Mouse (Mus musculus) liver, embryonic 16.5 days (tissue): ENCODE measurements around the gene Mgat4d. TPM values are rescaled to one million over a fixed set of nuclear protein-coding genes. Genes with fewer than 3 reads are reported as not detected.
A peak's percentile ranks its signal among the peaks of the same experiment; 100 is the strongest.

ENCODE experiments used
- ATAC-seq: fragments of 200-750 bp; cut with Nextera tagmentation; 2 replicates; pipeline ENCODE4 v1.8.0; 2017; ENCODE audit warnings: low read depth, mild to moderate bottlenecking, moderate number of reproducible peaks, moderate library complexity
- H3K27ac ChIP-seq: fragments of 300-500 bp; sonication (generic); 2 replicates; pipeline ENCODE4 v1.5.1; 2014; ENCODE audit warnings: mild to moderate bottlenecking, low read length
- H3K27me3 ChIP-seq: fragments of 300-500 bp; sonication (generic); 2 replicates; pipeline ENCODE4 v1.6.1; 2014; ENCODE audit warnings: low read depth, low read length, mixed read lengths; ENCODE audit not compliant: control insufficient read depth, insufficient read depth
- H3K36me3 ChIP-seq: fragments of 300-500 bp; sonication (generic); 2 replicates; pipeline ENCODE4 v1.6.1; 2014; ENCODE audit warnings: mild to moderate bottlenecking; ENCODE audit not compliant: control insufficient read depth, insufficient read depth
- H3K4me1 ChIP-seq: fragments of 300-500 bp; sonication (generic); 2 replicates; pipeline ENCODE4 v1.6.1; 2014; ENCODE audit warnings: low read depth, low read length, mixed read lengths; ENCODE audit not compliant: control insufficient read depth
- H3K4me2 ChIP-seq: fragments of 300-500 bp; sonication (generic); 2 replicates; pipeline ENCODE4 v1.6.1; 2014; ENCODE audit warnings: low read depth, low read length, mixed read lengths
- H3K4me3 ChIP-seq: fragments of 300-500 bp; sonication (generic); 2 replicates; pipeline ENCODE4 v1.5.1; 2014; ENCODE audit warnings: low read depth, mild to moderate bottlenecking, low read length
- H3K9ac ChIP-seq: fragments of 300-500 bp; sonication (generic); 2 replicates; pipeline ENCODE4 v1.6.1; 2014; ENCODE audit warnings: low read depth, low read length
- H3K9me3 ChIP-seq: fragments of 300-500 bp; sonication (generic); replicated peaks from 2 replicates; pipeline ENCODE4 v1.6.1; 2016; ENCODE audit warnings: low read length; ENCODE audit not compliant: control insufficient read depth
- WGBS: fragments of 180-500 bp; shearing (Covaris S2); extraction: QIAGEN DNeasy Blood & Tissue Kit; methylation state at CpG from one replicate; pipeline ENCODE4 v1.1.7; 2014; ENCODE audit not compliant: insufficient replicate concordance; 5-methylcytosine and 5-hydroxymethylcytosine counted together
- polyA plus RNA-seq: library from polyadenylated mRNA; unstranded; fragments of >200 nt; fragmentation: Nextera tagmentation; extraction: Ambion mirVana; gene quantifications from 2 replicates; pipeline ENCODE4 v1.2.1, GENCODE M21; 2015

The Mgat4d gene
- polyA plus RNA-seq, 1 experiment from 2014 or later, result not detected

DNA sequence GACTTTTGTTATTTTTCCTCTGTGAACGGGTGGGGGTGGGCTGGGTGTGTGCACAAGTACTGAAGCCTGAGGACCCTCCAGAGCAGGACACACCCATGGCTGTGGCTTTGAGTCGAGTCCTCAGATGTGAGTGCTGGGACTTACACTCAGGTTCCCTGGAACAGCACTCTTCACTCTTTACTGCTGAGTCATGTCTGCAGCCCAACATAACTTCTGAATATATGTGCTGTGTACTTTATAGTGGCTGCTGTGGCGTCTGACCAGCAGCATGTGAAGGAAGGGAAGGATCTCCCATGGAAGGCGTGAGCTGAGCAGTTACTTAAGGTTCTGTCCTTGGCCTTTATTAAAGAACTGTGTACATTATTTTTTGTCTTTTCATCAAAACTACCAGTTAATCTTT, 31.9 kb downstream of the Mgat4d start:
- H3K36me3 ChIP-seq, result no peaks in the 10 kb centered on the region
- no peak overlapping the region for H3K27ac ChIP-seq
- no peak for ATAC-seq
- no peaks in the 10 kb centered on the region for H3K4me1 ChIP-seq
- H3K9me3 ChIP-seq, result no peaks in the 10 kb centered on the region
- no peak overlapping the region for H3K4me3 ChIP-seq
- H3K4me2 ChIP-seq, result no peak overlapping the region
- H3K9ac ChIP-seq, result no peak overlapping the region
- WGBS, result 31% methylated on average over 4 of the region's 4 CpGs
- H3K27me3 ChIP-seq, result no peaks in the 10 kb centered on the region

DNA sequence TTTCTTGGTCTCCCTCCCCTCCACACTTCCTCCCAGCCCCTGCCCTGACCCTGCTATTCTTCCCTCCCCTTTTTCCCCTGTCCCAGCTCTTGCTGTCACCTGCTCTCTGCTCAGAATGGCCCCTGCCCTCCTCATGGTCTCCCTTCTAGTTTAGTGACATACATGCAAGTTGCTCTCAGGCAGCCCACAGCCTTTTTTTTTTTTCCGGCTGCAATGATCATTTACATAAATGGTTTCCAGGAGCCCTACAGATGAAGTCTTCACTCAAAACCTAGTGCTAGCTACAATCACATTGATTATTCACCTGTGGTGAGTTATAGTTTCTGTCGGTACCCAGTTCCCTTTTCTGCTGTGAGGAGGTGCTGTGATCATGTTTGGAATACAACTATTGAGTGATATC, 32.7 kb downstream of the Mgat4d start:
- Histone ChIP-seq H3K36me3 (no peaks in the 10 kb centered on the region), H3K9ac (no peak overlapping the region), H3K27me3 (no peaks in the 10 kb centered on the region), H3K4me3 (no peak overlapping the region), H3K9me3 (no peaks in the 10 kb centered on the region), H3K4me2 (no peak overlapping the region), H3K27ac (no peak overlapping the region), H3K4me1 (no peaks in the 10 kb centered on the region)
- WGBS, result 66% methylated on average over 2 of the region's 2 CpGs
- no peak for ATAC-seq

DNA sequence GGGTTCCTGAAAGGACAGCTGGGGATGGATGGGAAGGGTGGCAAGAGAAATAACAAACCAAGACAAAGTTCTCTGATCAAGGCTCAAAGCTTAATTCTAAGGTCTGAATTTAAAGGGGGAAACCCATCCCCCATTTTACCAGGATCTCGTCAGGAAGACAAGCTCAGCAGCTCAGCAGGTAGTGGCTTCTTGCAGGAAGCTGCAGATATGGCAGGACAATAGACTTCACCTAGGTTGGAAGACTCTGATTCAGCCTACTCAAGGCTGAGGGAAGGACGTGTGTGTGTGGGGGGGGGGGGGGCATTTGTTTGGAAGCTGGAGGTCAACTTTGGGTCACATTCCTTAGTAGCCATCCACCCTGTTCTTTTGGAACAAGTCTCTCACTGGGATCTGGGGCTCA, 34.6 kb downstream of the Mgat4d start:
- no peak for ATAC-seq
- Histone ChIP-seq H3K4me2 (no peak overlapping the region), H3K9me3 (no peaks in the 10 kb centered on the region), H3K4me3 (no peak overlapping the region), H3K4me1 (no peaks in the 10 kb centered on the region), H3K27me3 (peaks cover 3% of the 10 kb centered on the region), H3K36me3 (no peaks in the 10 kb centered on the region), H3K9ac (no peak overlapping the region), H3K27ac (no peak overlapping the region)
- 14% methylated on average over 2 of the region's 2 CpGs for WGBS

DNA sequence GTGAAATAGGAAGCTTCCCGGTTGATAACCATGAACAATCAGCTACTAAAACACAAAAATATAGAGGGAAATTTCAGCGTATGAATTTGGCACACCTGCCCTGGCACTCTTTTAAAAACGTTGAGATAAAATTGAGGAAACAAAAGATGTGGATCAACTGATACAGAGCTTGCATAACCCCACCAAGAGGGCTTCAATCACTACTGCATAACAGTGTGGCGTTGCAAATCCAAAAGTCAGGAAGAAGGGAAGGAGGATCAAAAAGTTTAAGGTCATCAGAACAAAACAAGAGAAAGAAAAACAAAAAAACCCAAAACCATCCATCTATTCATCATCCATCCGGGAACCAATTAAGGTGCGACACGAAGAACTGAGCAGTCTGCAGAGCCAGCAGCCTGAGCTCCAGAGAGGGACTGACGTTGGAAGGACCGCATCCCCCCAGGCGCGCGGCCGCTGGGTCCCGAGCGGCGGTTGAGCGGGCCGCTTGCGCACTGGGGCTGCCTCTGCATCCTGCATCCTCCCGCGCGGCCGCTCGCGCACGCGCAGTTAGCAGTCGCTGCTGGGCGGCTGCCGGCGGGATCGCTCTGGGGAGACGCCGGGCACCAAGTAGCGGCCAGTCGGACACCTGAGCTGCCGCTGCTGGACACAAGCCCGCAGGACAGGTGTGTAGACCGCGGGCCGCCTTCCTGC, 41.2 kb downstream of the Mgat4d start, which contains the start of gene Clgn:
Clgn (plus strand) TSS at position 552 of the 690 bp plus-strand sequence.
- Histone ChIP-seq H3K9ac (no peak within 1 kb of the TSS), H3K27me3 (peaks cover 32% of the 10 kb centered on the region), H3K9me3 (no peaks in the 10 kb centered on the region), H3K4me1 (peaks cover 9% of the 10 kb centered on the region), H3K36me3 (no peaks in the 10 kb centered on the region), H3K4me3 (peak within 1 kb of the TSS; percentile 45), H3K4me2 (peak within 1 kb of the TSS; percentile 53), H3K27ac (no peak within 1 kb of the TSS)
- peak; percentile 43; the same call in 1 of the 2 replicates for ATAC-seq
- WGBS, result 3% methylated on average over 41 of the region's 41 CpGs

DNA sequence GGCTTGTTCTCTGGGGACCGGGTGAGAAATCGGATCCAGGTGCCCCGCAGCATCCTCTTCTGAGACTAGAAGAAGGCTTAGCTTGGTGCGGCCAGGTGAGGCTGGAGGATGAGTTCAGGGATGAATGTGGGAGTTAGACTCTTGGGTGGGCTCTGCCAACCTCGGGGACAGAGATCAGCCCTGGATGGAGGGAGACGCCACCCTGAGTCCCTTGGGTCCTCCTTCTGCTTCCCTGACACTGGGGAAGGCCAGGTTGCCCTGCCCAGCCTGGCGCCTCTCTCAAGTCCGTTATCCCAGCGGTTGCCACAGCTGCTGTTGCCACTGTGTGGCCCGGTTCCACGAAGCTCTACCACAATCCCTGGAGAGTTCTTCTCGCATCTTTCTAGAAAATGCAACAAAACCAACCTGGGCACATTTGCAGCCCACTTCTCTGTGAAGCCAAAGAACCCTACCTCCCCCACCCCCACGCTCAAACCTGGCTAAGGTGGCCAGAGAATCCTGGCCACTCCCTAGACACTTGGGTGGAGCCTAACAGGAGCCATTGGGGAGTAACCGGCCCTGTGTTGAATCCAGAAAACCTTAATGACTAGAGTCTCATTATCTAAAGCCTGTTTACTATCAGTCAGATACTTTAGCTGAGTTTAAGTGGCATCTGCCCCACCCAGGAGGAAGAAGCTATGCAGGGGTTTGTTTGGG, 41.9 kb downstream of the Mgat4d start:
- Histone ChIP-seq H3K9me3 (no peaks in the 10 kb centered on the region), H3K27ac (no peak overlapping the region), H3K4me1 (peaks cover 9% of the 10 kb centered on the region), H3K4me2 (peak overlapping the region; percentile 53), H3K4me3 (peak overlapping the region; percentile 45), H3K36me3 (no peaks in the 10 kb centered on the region), H3K9ac (no peak overlapping the region), H3K27me3 (peaks cover 32% of the 10 kb centered on the region)
- WGBS, result 9% methylated on average over 14 of the region's 14 CpGs
- ATAC-seq, result no peak

DNA sequence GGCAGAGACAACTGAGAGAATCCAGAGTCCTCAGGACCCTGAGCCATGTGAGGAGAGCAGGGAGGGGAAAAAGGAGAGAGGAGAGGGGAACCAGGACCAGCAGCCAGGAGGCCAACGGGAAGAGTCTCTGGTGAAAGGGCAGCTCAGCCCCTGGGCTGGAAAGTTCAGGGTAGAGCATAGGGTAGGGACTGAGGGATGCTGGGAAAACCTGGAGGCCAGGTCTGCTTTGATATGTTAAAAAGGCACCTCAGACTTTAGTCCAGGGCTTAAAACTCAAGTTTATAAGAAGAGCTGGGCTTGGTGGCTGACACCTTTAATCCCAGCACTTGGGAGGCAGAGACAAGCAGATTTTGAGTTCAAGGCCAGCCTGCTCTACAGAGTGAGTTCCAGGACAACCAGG, 44.2 kb downstream of the Mgat4d start:
- no peaks in the 10 kb centered on the region for H3K9me3 ChIP-seq
- H3K9ac ChIP-seq, result no peak overlapping the region
- no peak overlapping the region for H3K27ac ChIP-seq
- no peak overlapping the region for H3K4me2 ChIP-seq
- H3K4me1 ChIP-seq, result peaks cover 9% of the 10 kb centered on the region
- ATAC-seq, result no peak
- peaks cover 29% of the 10 kb centered on the region for H3K27me3 ChIP-seq
- 56% methylated on average over 1 of the region's 1 CpGs for WGBS
- H3K36me3 ChIP-seq, result no peaks in the 10 kb centered on the region
- H3K4me3 ChIP-seq, result no peak overlapping the region

DNA sequence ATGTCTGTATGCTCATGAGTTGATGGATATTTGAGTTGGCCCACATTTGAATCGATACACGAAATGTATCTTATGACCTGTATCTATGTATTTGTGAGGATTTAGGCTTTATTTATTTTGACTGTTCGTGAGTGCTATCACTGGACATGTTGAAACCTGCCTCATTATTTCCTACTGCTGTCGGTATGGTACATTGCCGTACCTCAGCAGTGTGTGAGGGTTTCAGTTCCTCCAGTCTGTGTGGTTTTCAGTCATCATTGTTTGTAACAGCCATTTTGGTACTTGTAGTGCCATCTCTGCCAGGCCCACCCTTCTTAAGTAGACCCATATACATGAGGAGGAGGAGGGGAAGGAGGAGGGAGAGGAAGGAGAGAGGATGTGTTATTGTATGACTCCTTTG, 46.1 kb downstream of the Mgat4d start:
- Histone ChIP-seq H3K9ac (no peak overlapping the region), H3K27ac (no peak overlapping the region), H3K4me2 (no peak overlapping the region), H3K4me3 (no peak overlapping the region), H3K36me3 (no peaks in the 10 kb centered on the region), H3K4me1 (peaks cover 9% of the 10 kb centered on the region), H3K9me3 (no peaks in the 10 kb centered on the region), H3K27me3 (peaks cover 16% of the 10 kb centered on the region)
- no peak for ATAC-seq
- 69% methylated on average over 5 of the region's 5 CpGs for WGBS

DNA sequence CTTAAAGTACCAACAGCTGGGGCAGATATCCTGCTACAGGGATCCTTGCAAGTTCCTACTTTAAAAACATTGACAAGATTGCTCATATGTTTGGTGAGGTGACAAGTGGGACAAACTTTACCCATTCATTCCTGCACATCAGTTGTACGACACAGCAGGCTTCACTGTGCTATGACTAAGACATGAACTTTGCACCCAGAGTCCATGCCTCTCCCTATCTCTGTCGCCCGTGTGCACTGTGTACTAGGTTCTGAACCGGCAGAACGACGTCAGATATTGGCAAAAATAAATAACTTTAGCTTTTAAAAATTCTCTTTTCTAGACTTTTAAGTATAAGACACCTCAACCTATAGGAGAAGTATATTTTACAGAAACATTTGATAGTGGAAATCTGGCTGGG, 48.4 kb downstream of the Mgat4d start:
- Histone ChIP-seq H3K27ac (no peak overlapping the region), H3K4me2 (no peak overlapping the region), H3K27me3 (no peaks in the 10 kb centered on the region), H3K9me3 (no peaks in the 10 kb centered on the region), H3K36me3 (no peaks in the 10 kb centered on the region), H3K9ac (no peak overlapping the region), H3K4me1 (no peaks in the 10 kb centered on the region), H3K4me3 (no peak overlapping the region)
- no peak for ATAC-seq
- 64% methylated on average over 6 of the region's 6 CpGs for WGBS

DNA sequence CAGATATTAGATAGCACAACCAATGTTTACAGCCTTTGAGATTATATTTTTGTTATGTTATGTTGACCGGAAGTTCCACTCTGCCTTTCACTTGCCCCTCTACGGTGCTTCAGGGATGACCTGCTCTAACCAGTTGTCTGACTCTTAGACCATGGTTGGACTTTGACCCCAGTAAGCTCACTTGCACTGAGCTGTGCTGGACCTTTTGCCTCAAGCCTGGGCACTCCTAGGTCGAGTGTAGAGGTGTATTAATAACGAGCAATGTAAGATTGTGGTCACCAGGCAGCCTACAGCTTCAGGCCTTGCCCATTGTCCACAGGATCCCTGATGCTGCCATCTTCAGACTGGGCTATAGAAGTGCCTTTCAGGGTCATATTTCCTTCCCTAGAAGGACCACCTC, 49.5 kb downstream of the Mgat4d start:
- Histone ChIP-seq H3K9me3 (no peaks in the 10 kb centered on the region), H3K4me3 (no peak overlapping the region), H3K27me3 (no peaks in the 10 kb centered on the region), H3K27ac (no peak overlapping the region), H3K9ac (no peak overlapping the region), H3K36me3 (no peaks in the 10 kb centered on the region), H3K4me1 (no peaks in the 10 kb centered on the region), H3K4me2 (no peak overlapping the region)
- 55% methylated on average over 4 of the region's 4 CpGs for WGBS
- ATAC-seq, result no peak
